Mouse (Mus musculus): Measurements from ENCODE around the gene Ptafr.
"Not testable (repeated sequence)": the region's sequence is repeated elsewhere in the genome, so short reads cannot be mapped to it uniquely, and the experiment has no call there.

Gene Ptafr

GRCm38 (mm10) chr4:132600465-132600864, 36.6 kb downstream of the Ptafr start:
- in situ Hi-C loops (cut with MboI; ENCODE audit: low pct_unique_long_range_greater_than_20kb in 1 of 2, low sequenced_read_pairs in 2 of 2, unreplicated experiment in 1 of 2), result no loop called here

DNA sequence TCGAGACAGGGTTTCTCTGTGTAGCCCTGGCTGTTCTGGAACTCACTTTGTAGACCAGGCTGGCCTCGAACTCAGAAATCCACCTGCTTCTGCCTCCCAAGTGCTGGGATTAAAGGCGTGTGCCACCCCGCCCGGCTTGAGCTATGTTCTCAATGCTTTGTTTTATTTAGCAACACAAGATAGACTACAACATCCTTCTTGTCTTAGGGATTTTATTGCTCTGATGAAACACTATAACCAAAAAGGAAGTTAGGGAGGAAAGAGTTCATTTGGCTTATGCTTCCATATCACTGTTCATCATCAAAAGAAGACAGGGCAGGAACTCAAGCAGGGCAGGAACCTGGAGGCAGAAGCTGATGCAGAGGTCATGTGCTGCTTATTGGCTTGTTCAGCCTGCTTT, 37.4 kb downstream of the Ptafr start:
- in situ Hi-C loops (cut with MboI; ENCODE audit: low pct_unique_long_range_greater_than_20kb in 1 of 2, low sequenced_read_pairs in 2 of 2, unreplicated experiment in 1 of 2), result not testable (repeated sequence)

GRCm38 (mm10) chr4:132603468-132603867, 39.6 kb downstream of the Ptafr start:
- in situ Hi-C loops (cut with MboI; ENCODE audit: low pct_unique_long_range_greater_than_20kb in 1 of 2, low sequenced_read_pairs in 2 of 2, unreplicated experiment in 1 of 2), result no loop called here

DNA sequence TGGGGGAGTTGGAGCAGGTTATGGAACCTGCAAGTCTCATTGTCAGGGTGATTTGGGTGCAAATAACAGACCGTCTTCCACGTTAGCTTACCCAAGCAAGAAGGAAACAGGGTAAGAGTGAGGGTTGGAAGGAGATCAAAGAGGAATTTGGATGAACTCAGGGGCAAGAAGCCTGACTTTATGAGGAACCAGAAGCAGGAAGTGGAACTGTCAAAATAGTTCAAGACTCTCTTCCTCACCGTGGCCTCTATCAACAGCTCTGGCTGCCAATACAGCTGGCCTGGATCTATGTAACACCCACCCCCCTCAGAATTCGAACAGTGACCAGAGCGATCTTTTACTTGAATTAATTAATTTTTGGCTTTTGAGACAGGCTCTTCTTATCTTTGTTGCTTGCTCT, 41.9 kb downstream of the Ptafr start:
- in situ Hi-C loops (cut with MboI; ENCODE audit: low pct_unique_long_range_greater_than_20kb in 1 of 2, low sequenced_read_pairs in 2 of 2, unreplicated experiment in 1 of 2), result no loop called here

DNA sequence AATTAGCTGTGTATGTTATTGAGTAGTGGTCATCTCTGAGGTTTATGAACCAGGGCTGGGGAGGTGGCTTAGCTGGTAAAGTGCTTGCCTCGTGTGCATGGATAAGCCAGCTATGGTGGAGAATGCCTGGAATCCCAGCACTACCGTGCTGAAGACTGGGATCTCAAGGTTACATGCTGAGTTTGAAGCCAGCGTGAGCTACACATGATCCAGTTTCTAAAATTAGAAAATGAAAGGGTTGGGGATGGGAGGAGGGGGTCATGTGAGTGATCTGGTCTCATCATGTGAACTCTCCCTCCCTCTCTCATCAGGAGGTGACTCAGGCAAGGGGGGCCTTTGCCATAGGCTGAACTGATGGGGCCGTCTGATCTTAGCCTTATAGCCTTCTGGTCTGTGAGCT, 44.3 kb downstream of the Ptafr start:
- in situ Hi-C loops (cut with MboI; ENCODE audit: low pct_unique_long_range_greater_than_20kb in 1 of 2, low sequenced_read_pairs in 2 of 2, unreplicated experiment in 1 of 2), result no loop called here

- in situ Hi-C loops (cut with MboI; ENCODE audit: low pct_unique_long_range_greater_than_20kb in 1 of 2, low sequenced_read_pairs in 2 of 2, unreplicated experiment in 1 of 2), result no loop called here
Measured at GRCm38 (mm10) chr4:132610301-132610984, 46.6 kb downstream of the Ptafr start.

GRCm38 (mm10) chr4:132611320-132611719, 47.5 kb downstream of the Ptafr start:
- in situ Hi-C loops (cut with MboI; ENCODE audit: low pct_unique_long_range_greater_than_20kb in 1 of 2, low sequenced_read_pairs in 2 of 2, unreplicated experiment in 1 of 2), result no loop called here

- in situ Hi-C loops (cut with MboI; ENCODE audit: low pct_unique_long_range_greater_than_20kb in 1 of 2, low sequenced_read_pairs in 2 of 2, unreplicated experiment in 1 of 2), result no loop called here
Measured at GRCm38 (mm10) chr4:132617873-132618272, 54.0 kb downstream of the Ptafr start.

GRCm38 (mm10) chr4:132618850-132619375, 55.0 kb downstream of the Ptafr start:
- in situ Hi-C loops (cut with MboI; ENCODE audit: low pct_unique_long_range_greater_than_20kb in 1 of 2, low sequenced_read_pairs in 2 of 2, unreplicated experiment in 1 of 2), result no loop called here

GRCm38 (mm10) chr4:132620134-132620533, 56.3 kb downstream of the Ptafr start:
- in situ Hi-C loops (cut with MboI; ENCODE audit: low pct_unique_long_range_greater_than_20kb in 1 of 2, low sequenced_read_pairs in 2 of 2, unreplicated experiment in 1 of 2), result no loop called here

DNA sequence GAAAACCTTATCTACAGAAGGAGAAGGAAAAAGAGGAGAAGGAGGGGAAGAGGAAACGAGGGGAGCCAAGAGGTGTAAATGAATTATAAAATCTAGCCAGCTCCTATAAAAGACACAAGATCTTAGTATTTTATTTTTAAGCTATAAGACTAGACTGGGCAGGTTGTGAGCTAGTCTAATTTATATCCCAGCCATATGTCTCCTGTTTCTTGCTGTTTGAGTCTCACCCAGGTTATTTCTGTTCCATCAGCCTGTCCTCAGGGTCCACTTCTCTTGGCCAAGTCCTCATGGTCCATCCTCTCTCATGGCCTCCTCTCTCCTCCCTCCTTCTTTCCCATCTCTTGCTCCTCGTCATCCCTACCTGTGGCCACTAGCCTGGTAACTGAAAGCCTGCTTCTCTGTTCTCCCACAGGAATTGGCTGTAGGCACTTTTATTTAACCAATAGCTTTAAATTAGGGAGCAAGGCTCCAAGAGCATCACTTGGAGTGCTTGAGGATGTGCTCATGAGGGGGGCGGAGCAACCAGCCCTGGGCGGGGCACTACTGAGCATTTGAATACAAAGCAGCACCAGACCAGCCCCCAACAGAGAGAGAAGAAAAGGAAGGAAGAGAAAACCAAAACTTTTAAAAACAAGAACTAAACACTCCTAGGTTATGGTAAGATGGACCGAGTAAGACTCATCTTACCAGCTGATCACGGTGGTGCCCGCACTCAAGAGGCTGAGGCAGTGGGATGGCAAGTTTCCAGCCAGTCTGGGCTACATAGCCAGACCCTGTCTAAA, 57.6 kb downstream of the Ptafr start:
- in situ Hi-C loops (cut with MboI; ENCODE audit: low pct_unique_long_range_greater_than_20kb in 1 of 2, low sequenced_read_pairs in 2 of 2, unreplicated experiment in 1 of 2), result no loop called here

GRCm38 (mm10) chr4:132624034-132624657, 60.3 kb downstream of the Ptafr start:
- in situ Hi-C loops (cut with MboI; ENCODE audit: low pct_unique_long_range_greater_than_20kb in 1 of 2, low sequenced_read_pairs in 2 of 2, unreplicated experiment in 1 of 2), result no loop called here

DNA sequence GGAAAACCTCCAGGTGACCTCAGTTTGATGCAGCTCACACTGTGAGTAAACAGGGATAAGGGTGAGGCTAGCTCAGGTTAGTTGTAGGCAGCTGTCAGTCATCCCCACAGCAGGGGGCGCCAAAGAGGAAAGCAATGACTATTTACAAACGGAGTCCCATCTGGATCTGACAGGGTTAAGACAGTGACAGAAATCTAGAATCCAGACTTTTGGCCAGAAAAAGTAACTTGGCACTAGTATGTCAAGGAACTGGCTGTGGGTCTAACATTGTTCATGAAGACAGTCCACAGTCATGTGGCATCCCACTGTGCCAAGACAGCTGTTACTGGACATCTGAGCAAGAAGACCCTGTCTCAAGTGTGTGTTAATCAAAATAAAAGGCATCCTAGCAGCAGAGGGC, 65.0 kb downstream of the Ptafr start:
- in situ Hi-C loops (cut with MboI; ENCODE audit: low pct_unique_long_range_greater_than_20kb in 1 of 2, low sequenced_read_pairs in 2 of 2, unreplicated experiment in 1 of 2), result loop anchor here in 1 of 2 experiments (5.0 kb wide), 1 partner anchor 52 kb away; no protein-coding TSS in a partner anchor
